Mouse (Mus musculus) intestine, postnatal 0 days (tissue): ENCODE measurements around the gene Dhx16. TPM values are rescaled to one million over a fixed set of nuclear protein-coding genes. Genes with fewer than 3 reads are reported as not detected.

Source experiments
- ATAC-seq: fragments of 200-750 bp; cut with Nextera tagmentation; 2 replicates; pipeline ENCODE4 v1.8.0; 2017; ENCODE audit warnings: mild to moderate bottlenecking, moderate TSS enrichment, moderate library complexity
- H3K27ac ChIP-seq: fragments of 300-500 bp; sonication (generic); 2 replicates; pipeline ENCODE4 v1.5.1; 2014; ENCODE audit warnings: mild to moderate bottlenecking, low read depth, low read length, moderate library complexity
- H3K27me3 ChIP-seq: fragments of 300-500 bp; sonication (generic); replicated peaks from 2 replicates; pipeline ENCODE4 v1.6.1; 2014; ENCODE audit warnings: low read length, mixed read lengths; ENCODE audit not compliant: control insufficient read depth, insufficient read depth
- H3K36me3 ChIP-seq: fragments of 300-500 bp; sonication (generic); 2 replicates; pipeline ENCODE4 v1.6.1; 2014; ENCODE audit warnings: mild to moderate bottlenecking, moderate library complexity; ENCODE audit not compliant: control insufficient read depth, insufficient read depth
- H3K4me1 ChIP-seq: fragments of 300-500 bp; sonication (generic); replicated peaks from 2 replicates; pipeline ENCODE4 v1.6.1; 2014; ENCODE audit warnings: antibody characterized with exemption, low read length, mixed read lengths; ENCODE audit not compliant: control insufficient read depth, insufficient read depth
- H3K4me2 ChIP-seq: fragments of 300-500 bp; sonication (generic); replicated peaks from 2 replicates; pipeline ENCODE4 v1.6.1; 2014; ENCODE audit warnings: low read depth, mild to moderate bottlenecking, moderate library complexity
- H3K4me3 ChIP-seq: fragments of 300-500 bp; sonication (generic); 2 replicates; pipeline ENCODE4 v1.5.1; 2014; ENCODE audit warnings: low read depth, low read length
- H3K9ac ChIP-seq: fragments of 300-500 bp; sonication (generic); 2 replicates; pipeline ENCODE4 v1.6.1; 2014; ENCODE audit warnings: mild to moderate bottlenecking, low read depth, low read length
- H3K9me3 ChIP-seq: fragments of 300-500 bp; sonication (generic); 2 replicates; pipeline ENCODE4 v1.6.1; 2016; ENCODE audit warnings: mixed run types; ENCODE audit not compliant: control insufficient read depth
- CTCF ChIP-seq: sonication (generic); IDR thresholded peaks from 2 replicates; pipeline ENCODE4 v1.5.1; 2016; ENCODE audit warnings: low read depth, mild to moderate bottlenecking, control low read depth, antibody characterized with exemption, moderate library complexity
- WGBS: fragments of 180-500 bp; shearing (Covaris S2); extraction: QIAGEN DNeasy Blood & Tissue Kit; methylation state at CpG from one replicate; pipeline ENCODE4 v1.1.7; 2014; 5-methylcytosine and 5-hydroxymethylcytosine counted together
- polyA plus RNA-seq: library from polyadenylated mRNA; unstranded; fragments of >200 nt; fragmentation: Nextera tagmentation; extraction: Ambion mirVana; gene quantifications from 2 replicates; pipeline ENCODE4 v1.2.1, GENCODE M21; 2015

The Dhx16 gene
- polyA plus RNA-seq, 1 experiment from 2014 or later, result 17.2 TPM

DNA sequence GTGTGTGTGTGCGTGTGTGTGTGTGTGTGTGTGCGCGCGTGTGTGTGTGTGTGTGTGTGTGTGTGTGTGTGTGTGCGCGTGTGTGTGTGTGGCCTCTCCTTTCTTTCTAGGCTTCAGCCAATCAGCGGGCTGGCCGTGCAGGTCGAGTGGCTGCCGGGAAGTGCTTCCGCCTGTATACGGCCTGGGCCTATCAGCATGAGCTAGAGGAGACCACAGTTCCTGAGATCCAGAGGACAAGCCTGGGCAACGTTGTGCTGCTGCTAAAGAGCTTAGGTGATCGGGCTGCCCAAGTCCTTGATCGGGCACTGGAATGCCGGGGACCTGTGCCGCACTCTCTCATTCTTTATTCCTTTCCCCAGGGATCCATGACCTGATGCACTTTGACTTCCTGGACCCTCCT, 8.1 kb downstream of the Dhx16 start:
- no peak overlapping the region for H3K4me3 ChIP-seq
- no peak for ATAC-seq
- H3K36me3 ChIP-seq, result peaks cover 94% of the 10 kb centered on the region
- no peak for TF ChIP-seq CTCF
- 93% methylated on average over 13 of the region's 17 CpGs for WGBS
- H3K9me3 ChIP-seq, result no peaks in the 10 kb centered on the region
- H3K27me3 ChIP-seq, result no peaks in the 10 kb centered on the region
- no peak overlapping the region for H3K9ac ChIP-seq
- no peaks in the 10 kb centered on the region for H3K4me1 ChIP-seq
- H3K4me2 ChIP-seq, result no peak overlapping the region
- no peak overlapping the region for H3K27ac ChIP-seq

DNA sequence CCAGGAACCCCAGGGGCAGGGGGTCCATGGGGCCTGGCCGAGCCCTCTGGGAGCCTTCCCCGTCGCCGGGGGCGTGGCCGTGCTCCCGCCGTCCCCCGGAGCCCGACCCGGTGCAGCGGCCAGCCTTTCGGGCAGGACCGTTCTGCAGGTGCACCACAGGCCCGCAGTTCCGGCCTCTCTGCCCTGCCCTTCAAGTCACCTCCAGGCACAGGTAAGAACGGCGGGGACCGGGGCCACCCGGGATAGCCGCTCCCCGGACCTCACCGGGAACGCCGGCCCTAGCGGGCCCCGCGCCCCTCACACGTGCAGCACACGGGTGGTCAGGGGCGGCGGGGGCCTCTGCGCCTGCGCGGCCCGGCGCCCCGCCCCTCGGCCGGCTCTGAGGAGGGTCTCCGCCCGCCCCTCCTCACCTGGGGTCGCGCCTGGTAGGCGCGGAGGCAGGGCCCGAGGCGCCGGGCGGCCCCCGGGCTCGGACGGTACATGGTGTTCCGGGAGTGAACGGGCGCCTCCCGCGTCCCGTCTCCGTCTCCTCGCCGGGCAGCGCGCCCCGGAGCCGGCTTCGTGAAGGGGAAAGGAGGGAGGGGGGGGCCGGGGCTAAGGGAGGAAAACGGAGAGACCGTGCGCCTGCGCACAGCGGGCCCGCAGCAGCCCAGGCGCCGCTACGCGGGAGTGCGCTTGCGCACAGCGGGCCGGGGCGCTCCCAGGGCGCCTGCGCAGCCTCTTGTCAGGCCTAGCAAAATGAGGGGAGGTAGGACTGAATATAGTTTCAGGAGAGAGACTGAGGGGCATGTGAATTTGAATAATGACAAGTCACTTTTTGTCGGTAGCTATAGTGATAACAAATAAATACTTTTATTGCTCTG, 17.4 kb downstream of the Dhx16 start, which contains the start of gene 2310061I04Rik:
2310061I04Rik (minus strand) TSS at position 651 of the 863 bp plus-strand sequence.
- Histone ChIP-seq H3K4me1 (no peaks in the 10 kb centered on the region), H3K4me2 (peak within 1 kb of the TSS; percentile 92), H3K36me3 (peaks cover 35% of the 10 kb centered on the region), H3K9ac (peak within 1 kb of the TSS; percentile 93), H3K9me3 (no peaks in the 10 kb centered on the region), H3K4me3 (peak within 1 kb of the TSS; percentile 97), H3K27me3 (no peaks in the 10 kb centered on the region), H3K27ac (peak within 1 kb of the TSS; percentile 92)
- under 1% methylated on average over 84 of the region's 86 CpGs for WGBS
- TF ChIP-seq CTCF, result no peak
- ATAC-seq, result peak; percentile 85

DNA sequence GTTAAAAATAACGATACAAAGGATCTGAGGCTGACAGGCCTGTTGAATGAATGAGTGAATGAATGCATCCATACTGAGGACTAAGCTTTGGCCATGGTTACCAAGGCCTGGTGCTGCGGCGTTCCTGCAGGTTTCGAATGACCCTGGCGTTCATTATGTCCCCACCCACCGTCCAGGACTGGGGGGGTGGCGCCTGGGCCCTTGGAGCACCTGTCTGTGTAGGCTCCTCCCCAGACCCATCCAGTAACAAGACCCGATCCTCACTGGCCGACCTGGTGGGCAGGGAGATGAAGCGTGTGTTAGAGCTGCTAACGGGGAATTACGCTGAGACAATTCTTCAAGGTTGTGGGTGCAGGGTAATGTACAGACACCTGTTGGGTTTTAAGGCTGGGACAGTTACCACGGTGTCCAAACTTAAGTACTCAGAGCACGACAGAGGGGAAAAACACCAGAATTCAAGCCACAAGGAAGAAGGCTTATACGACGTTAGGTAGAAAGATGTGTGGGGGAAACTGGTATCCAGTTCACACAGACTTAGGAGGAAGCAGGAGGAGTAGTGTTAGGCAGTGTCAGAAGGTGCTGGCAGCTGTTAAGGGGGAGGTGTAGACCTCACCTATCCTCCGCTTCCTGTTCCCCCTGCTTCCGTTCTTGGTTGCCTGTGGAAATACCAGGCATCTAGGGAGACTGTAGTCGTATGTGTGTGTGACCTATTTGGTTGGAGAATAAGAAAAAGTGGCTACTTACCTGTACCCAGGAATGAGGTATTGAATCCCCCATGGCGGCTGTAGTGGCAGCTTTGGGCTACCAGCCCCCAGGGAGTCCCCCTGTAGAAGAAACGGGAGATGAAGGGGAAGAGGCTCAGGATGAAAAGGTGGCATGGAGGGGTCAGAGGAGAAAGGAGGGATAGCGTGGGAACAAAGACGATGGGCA, 18.3 kb downstream of the Dhx16 start:
- no peak overlapping the region for H3K27ac ChIP-seq

DNA sequence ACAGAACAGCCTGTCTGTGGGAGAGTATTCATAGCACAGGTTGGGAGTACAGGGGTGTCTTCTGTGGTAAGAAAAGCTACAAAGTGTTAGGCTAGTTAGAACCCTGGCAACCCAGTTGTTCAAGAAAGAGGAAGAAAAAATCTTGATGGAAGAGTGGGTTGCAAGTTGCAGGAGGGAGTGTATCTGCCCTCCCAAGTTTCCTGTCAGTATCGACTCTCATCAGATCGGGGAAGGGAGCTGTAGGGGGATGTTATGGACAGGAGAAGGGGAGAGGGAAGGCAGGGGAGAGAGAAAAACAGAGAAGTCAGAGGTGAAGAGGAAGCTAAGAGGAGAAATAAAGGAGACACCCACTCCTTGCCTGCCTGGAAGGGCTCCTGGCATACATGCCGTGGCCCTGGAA, 21.0 kb downstream of the Dhx16 start:
- 84% methylated on average over 3 of the region's 3 CpGs for WGBS
- H3K27me3 ChIP-seq, result no peaks in the 10 kb centered on the region
- H3K27ac ChIP-seq, result no peak overlapping the region
- no peak for ATAC-seq
- no peaks in the 10 kb centered on the region for H3K9me3 ChIP-seq
- no peak overlapping the region for H3K9ac ChIP-seq
- H3K36me3 ChIP-seq, result peaks cover 14% of the 10 kb centered on the region
- H3K4me1 ChIP-seq, result no peaks in the 10 kb centered on the region
- H3K4me2 ChIP-seq, result no peak overlapping the region
- H3K4me3 ChIP-seq, result no peak overlapping the region
- TF ChIP-seq CTCF, result no peak

More for the DNA sequence above, 18.3 kb downstream of the Dhx16 start:
- peak overlapping the region; percentile 97 for H3K4me3 ChIP-seq
- peak overlapping the region; percentile 93; the same call in 1 of the 2 replicates for H3K9ac ChIP-seq
- H3K9me3 ChIP-seq, result no peaks in the 10 kb centered on the region
- 38% methylated on average over 23 of the region's 23 CpGs for WGBS
- peak; percentile 8 for ATAC-seq
- TF ChIP-seq CTCF, result no peak
- H3K4me1 ChIP-seq, result no peaks in the 10 kb centered on the region
- peak overlapping the region; percentile 92 for H3K4me2 ChIP-seq
- no peaks in the 10 kb centered on the region for H3K27me3 ChIP-seq
- H3K36me3 ChIP-seq, result peaks cover 28% of the 10 kb centered on the region

DNA sequence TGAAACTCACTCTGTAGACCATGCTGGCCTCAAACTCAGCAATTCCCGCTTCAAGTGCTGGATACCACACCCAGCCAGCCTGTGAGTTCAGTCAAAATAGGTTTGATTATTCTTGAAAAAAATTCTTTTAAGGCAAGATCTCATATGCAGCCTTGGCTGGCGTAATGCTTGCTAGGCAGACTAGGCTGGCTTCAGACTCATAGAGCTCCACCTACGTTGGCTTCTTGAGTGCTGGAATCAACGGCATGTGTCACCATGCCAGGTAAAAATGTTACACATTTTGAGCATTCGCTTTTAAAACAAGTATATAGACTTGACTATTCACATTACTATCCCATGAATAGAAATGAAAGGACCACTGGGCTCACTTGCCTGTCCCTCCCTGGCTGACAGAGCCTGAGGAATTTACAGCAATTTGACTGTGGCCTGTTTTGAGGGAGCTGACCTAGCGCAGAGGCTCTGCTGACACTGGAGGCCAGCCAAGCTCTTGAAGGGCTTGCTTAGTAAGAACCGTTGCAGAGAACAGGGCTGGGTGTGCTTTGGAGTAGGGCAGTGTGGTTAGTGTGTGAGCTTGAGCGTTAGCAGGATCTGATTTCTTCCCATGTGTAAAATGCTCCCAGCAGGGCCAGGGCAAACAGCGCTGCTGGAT, 23.8 kb downstream of the Dhx16 start:
- no peak for ATAC-seq
- Histone ChIP-seq H3K9me3 (no peaks in the 10 kb centered on the region), H3K4me1 (no peaks in the 10 kb centered on the region), H3K4me3 (no peak overlapping the region), H3K4me2 (no peak overlapping the region), H3K27ac (no peak overlapping the region), H3K9ac (no peak overlapping the region), H3K27me3 (no peaks in the 10 kb centered on the region), H3K36me3 (peaks cover 18% of the 10 kb centered on the region)
- TF ChIP-seq CTCF, result no peak
- 88% methylated on average over 9 of the region's 9 CpGs for WGBS
